Mouse (Mus musculus): ENCODE measurements around the gene Slc17a5. TPM values are rescaled to one million over a fixed set of nuclear protein-coding genes. Genes with fewer than 3 reads are reported as not detected.
"Not testable (repeated sequence)": the region's sequence is repeated elsewhere in the genome, so short reads cannot be mapped to it uniquely, and the experiment has no call there.

Slc17a5 gene
- polyA plus RNA-seq, 1 experiment, result 12.7 TPM

DNA sequence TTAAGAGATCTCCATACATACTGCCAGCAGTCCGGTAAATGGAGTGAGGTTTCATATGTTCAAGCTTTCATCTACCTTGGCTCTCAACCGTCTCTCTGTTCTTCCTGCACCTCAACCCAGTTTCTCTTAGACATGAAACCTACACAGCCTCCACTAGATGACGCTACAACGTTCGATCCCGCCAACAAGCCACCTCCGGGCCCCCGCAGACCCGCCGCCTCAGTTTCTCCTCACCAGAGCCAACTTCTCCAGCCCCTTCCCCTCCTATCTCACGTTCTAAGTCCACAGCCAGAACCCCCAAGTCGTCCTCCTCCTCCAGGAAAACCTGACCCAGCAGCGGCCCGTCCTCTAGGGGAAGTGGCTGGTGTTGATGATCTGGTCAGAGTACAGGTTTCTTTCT is 66.2 kb downstream of the Slc17a5 start:
- peaks cover 6% of the 10 kb centered on the region for H3K4me1 ChIP-seq (ENCODE audit: control insufficient read depth, insufficient read depth, low read length)
- TF ChIP-seq POLR2A (IDR thresholded peaks at IDR 0.05; ENCODE audit: low read depth, low read length) (no peak), CTCF (IDR thresholded peaks at IDR 0.05; ENCODE audit: borderline replicate concordance, insufficient read depth, low read length) (no peak)
- H3K27ac ChIP-seq (ENCODE audit: insufficient read depth, low read length), result no peak overlapping the region
- peak overlapping the region; percentile 45 for H3K4me3 ChIP-seq (ENCODE audit: insufficient read depth, low read length)

DNA sequence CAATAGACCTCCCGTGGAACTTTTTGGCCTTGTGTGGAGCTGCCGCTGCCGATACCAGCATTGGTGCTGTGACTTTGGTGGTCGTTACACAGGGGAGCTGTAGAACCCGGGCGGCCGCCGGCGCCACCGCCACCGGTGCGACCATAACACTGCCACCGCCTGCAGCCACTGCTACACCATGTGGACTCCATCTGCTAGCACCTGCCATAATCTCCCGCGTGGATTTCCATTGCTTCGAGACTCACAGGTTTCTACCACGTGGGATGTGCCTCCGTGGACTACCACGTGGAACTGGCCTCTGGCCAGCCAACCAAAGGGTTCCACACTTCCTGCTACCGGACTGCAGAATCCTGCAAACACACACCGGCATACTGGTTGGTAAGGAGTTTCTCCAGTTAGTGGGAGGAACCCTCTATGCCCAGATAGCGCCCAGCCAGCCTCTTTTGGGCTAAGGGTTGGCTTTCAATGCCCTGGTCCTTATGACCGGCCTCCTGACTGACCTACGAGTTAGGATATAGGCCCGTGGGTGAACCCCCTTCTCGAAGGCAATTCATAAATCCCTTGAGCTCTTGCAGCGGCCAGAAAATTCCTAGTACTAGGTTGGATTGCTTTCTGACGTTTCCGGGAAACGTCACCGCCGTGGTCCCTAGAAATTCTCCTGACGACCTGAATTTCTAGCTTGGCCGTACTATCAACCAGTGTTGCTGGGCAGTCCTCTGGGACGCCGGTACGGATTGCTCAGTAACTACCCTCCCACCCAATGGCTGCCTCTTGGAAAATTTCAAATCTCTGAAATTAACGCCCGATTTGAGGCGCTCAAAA is 66.8 kb downstream of the Slc17a5 start:
- no peak overlapping the region for H3K27ac ChIP-seq (ENCODE audit: insufficient read depth, low read length)
- TF ChIP-seq CTCF (IDR thresholded peaks at IDR 0.05; ENCODE audit: borderline replicate concordance, insufficient read depth, low read length), result no peak
- no peak for TF ChIP-seq POLR2A (IDR thresholded peaks at IDR 0.05; ENCODE audit: low read depth, low read length)
- H3K4me3 ChIP-seq (ENCODE audit: insufficient read depth, low read length), result peak overlapping the region; percentile 45
- H3K4me1 ChIP-seq (ENCODE audit: control insufficient read depth, insufficient read depth, low read length), result no peaks in the 10 kb centered on the region; the same call in 1 of the 2 replicates

DNA sequence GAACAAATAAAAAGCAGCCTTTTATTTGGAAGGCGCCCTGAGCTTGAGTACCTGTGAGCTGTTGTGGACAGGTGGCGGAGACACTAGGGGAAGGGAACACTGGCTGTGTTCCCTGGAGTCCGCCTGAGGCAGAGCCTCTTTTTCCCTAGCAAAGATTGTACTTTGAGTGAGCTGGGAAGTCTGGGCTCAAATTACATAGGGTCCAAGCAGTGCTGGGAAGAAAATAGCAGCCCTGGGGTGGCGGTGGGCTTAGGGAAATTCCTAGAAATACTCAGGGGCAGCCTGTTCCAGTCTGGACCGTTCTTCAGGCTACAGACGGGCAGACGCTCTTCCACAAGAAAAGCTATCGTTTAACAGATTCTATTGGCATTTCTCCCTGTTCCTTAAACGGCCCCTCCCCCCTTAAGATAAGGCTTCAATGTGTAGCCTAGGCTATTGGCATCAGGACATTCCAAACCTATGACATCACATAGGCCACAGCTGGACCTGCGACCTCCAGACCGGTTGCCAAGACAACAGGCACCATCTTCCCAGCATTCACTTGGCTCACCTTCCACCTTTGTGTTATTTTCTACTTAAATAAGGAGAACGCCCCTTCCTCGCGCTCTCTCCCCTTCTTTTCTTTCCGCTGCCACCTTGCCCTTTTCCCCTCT is 67.6 kb downstream of the Slc17a5 start:
- TF ChIP-seq CTCF (IDR thresholded peaks at IDR 0.05; ENCODE audit: borderline replicate concordance, insufficient read depth, low read length) (no peak), POLR2A (IDR thresholded peaks at IDR 0.05; ENCODE audit: low read depth, low read length) (no peak)
- Histone ChIP-seq H3K4me1 (ENCODE audit: control insufficient read depth, insufficient read depth, low read length) (peaks cover 1% of the 10 kb centered on the region), H3K4me3 (ENCODE audit: insufficient read depth, low read length) (peak overlapping the region; percentile 45), H3K27ac (ENCODE audit: insufficient read depth, low read length) (no peak overlapping the region)

DNA sequence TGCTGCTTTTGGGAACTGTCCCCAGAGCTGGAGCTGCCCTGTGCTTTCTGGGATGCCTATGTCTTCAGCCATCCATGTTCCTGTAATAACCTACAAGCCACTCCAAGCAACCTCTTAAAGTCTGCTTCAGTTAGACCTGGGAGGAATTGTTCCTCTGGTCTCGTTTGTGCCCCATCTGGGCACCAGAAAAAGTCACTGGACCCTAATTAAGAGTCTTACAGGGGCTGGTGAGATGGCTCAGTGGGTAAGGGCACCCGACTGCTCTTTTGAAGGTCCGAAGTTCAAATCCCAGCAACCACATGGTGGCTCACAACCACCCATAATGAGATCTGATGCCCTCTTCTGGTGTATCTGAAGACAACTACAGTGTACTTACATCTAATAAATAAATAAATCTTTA is 70.6 kb downstream of the Slc17a5 start:
- not testable (repeated sequence) for H3K4me3 ChIP-seq (ENCODE audit: insufficient read depth, low read length); H3K4me1 ChIP-seq (ENCODE audit: control insufficient read depth, insufficient read depth, low read length); H3K27ac ChIP-seq (ENCODE audit: insufficient read depth, low read length)

DNA sequence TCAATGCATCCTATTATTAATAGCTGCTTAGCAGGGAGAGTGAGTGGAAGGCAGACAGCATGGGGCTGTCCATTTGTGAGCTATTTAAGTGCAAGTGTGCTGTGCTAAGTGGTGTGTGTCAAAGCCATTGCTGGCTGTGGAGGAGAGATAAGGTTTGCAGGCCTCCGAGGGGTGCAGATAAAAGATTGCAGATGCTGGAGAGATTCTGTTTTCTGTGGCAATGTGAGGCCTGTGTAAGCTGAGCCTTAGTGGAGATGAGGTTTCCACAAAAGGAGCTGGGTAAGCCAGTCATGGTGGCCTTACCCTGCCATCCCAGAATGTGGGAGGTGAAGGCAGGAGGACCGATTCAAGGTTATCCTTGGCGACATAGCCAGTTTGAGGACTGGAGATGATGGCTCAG is 71.7 kb downstream of the Slc17a5 start:
- TF ChIP-seq POLR2A (IDR thresholded peaks at IDR 0.05; ENCODE audit: low read depth, low read length) (no peak), CTCF (IDR thresholded peaks at IDR 0.05; ENCODE audit: borderline replicate concordance, insufficient read depth, low read length) (no peak)
- Histone ChIP-seq H3K4me3 (ENCODE audit: insufficient read depth, low read length) (no peak overlapping the region), H3K27ac (ENCODE audit: insufficient read depth, low read length) (no peak overlapping the region), H3K4me1 (ENCODE audit: control insufficient read depth, insufficient read depth, low read length) (peaks cover 5% of the 10 kb centered on the region)

DNA sequence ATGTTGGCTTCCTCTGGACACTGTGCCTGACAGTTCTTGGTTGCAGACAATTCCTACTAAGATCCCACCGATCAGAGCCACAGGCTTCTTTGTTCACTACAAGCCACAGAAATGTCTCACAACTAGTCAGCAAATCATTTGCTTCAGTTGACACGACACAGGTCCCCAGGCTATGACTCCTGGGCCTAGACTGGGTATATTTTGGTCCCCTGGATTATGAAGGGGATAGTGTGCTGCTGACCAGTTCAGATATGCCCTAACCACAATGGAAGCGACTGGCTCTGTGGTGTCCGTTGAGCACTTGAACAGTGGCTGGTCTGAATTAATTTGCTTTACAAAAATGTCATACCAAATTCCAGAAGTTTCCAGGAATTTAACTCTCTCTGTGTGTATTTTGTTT is 73.2 kb downstream of the Slc17a5 start:
- Histone ChIP-seq H3K27ac (ENCODE audit: insufficient read depth, low read length) (no peak overlapping the region), H3K4me3 (ENCODE audit: insufficient read depth, low read length) (no peak overlapping the region), H3K4me1 (ENCODE audit: control insufficient read depth, insufficient read depth, low read length) (peaks cover 5% of the 10 kb centered on the region)
- TF ChIP-seq CTCF (IDR thresholded peaks at IDR 0.05; ENCODE audit: borderline replicate concordance, insufficient read depth, low read length) (no peak), POLR2A (IDR thresholded peaks at IDR 0.05; ENCODE audit: low read depth, low read length) (no peak)

DNA sequence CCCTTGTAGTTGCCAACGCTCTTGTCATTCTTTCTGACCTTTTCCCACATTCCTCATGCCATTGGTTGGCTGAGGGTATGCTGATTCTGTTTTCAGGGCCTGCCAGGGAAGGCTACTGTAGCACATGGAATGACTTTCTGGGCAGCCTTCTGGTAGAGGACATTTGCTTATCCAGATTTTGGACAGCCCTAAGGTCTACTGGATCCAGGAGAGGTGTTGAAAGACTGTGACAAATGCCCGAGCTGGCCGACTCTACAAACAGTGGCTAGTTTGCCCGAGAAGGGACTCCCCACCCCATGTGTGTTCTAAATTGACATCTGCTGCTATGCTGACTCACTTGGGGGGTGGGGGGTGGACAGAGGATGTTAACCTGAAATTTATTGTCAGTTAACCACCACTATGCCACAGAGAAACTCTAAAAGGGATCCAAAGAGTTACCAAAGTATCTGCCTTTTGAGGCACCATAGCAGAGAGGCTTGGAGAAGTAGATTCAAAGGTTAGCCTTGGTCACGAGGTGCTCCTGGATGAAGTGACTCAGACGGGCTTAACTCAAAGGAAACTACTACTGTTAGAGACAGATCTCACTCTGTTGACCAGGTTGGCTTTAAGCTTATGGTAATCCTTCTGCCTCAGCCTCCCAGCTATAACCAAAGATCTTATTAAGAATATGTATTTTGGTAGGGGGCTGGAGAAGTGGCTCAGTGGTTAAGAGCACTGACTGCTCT is 73.9 kb downstream of the Slc17a5 start:
- Histone ChIP-seq H3K27ac (ENCODE audit: insufficient read depth, low read length) (no peak overlapping the region), H3K4me3 (ENCODE audit: insufficient read depth, low read length) (no peak overlapping the region), H3K4me1 (ENCODE audit: control insufficient read depth, insufficient read depth, low read length) (peaks cover 5% of the 10 kb centered on the region; the same call in 1 of the 2 replicates)
- no peak for TF ChIP-seq POLR2A (IDR thresholded peaks at IDR 0.05; ENCODE audit: low read depth, low read length)
- TF ChIP-seq CTCF (IDR thresholded peaks at IDR 0.05; ENCODE audit: borderline replicate concordance, insufficient read depth, low read length), result no peak

DNA sequence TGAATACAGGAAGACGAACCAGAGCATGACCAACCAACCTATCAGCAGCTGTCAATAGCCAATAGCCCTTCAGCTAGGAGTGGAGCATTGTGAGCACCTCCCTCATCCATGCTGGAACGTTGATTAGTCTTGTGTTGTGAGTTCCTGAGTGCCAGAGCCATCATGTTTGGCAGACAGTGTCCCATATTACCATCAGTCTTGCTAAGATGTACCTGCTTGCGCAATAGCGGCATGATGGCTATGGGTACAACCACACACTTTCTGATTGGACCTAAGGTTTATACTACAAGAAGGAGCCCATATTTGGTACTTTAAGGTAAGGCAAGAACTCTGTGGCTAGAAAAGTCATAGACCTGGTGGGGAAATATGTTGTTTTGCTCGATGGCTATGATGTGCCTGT is 76.1 kb downstream of the Slc17a5 start:
- no peak overlapping the region for H3K4me3 ChIP-seq (ENCODE audit: insufficient read depth, low read length)
- TF ChIP-seq CTCF (IDR thresholded peaks at IDR 0.05; ENCODE audit: borderline replicate concordance, insufficient read depth, low read length), result no peak
- H3K4me1 ChIP-seq (ENCODE audit: control insufficient read depth, insufficient read depth, low read length), result peaks cover 5% of the 10 kb centered on the region; the same call in 1 of the 2 replicates
- H3K27ac ChIP-seq (ENCODE audit: insufficient read depth, low read length), result no peak overlapping the region

DNA sequence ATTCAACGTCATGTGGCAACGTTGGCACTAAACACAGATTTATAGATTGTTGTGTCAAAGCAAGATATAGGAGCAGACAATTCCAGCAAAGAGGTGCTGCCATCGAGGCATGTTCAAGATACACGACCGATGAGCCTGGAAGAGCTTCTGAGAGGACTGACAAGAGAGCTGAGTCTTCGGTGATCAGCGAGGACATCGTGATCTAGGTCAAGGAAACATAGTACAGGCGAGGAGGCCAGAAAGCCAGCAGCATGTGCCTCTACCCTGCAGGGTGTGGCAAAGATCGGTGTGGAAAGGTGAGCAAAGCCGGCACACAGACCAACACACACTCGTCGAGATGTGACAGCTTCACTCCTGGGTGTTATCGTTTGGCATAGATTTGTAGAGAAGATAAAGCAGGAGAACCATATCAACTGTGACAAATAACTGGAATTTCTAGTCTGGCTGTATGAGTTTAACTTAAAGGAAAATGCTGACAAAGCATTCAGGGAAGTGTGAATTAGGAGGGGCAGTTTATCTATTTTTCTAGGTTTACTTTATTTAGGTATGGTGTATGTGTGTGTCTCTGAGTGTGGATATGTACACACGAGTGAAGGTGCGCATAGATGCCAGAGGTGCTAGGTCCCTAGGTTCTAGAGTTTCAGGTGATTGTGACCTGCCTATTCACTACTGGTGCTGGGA is 79.6 kb downstream of the Slc17a5 start:
- H3K4me1 ChIP-seq (ENCODE audit: control insufficient read depth, insufficient read depth, low read length), result peaks cover 3% of the 10 kb centered on the region
- no peak overlapping the region for H3K27ac ChIP-seq (ENCODE audit: insufficient read depth, low read length)
- H3K4me3 ChIP-seq (ENCODE audit: insufficient read depth, low read length), result no peak overlapping the region
- TF ChIP-seq CTCF (IDR thresholded peaks at IDR 0.05; ENCODE audit: borderline replicate concordance, insufficient read depth, low read length), result no peak
- TF ChIP-seq POLR2A (IDR thresholded peaks at IDR 0.05; ENCODE audit: low read depth, low read length), result no peak
